Comparison of ENCODE assay signal across 17 mouse cellular contexts in the genomic region with DNA sequence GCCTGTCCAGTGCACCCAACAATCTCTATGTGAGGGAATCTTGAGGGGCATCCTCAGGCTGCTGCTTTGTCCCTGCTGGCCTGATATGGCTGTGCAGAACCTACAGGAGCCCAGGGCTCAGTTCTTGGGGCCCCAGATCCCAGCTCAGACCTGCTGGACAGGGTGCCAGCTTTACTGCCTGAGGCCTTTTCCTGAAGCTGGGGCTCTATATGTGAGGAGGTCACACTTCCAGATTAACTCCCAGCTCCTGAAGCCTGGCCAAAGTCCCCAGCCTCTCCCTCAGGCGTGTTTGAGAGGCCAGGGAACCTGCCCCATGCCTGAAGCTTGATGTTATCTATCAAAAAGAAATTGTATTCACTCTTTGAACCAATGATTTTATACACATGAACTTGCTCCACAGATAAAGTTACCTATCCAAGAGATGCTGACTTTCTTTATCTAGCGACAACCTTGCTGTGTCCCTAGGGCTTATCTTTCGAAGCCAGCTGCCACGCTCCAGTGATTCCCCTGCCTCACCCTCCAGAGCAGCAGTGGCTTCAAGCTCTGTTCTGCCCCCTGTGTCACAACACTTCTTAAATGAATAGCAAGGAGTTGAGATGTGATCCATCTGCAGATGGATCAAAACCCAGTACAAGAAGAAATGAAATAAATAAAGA.
DNase-seq lines count a peak whose midpoint lies in the region; ATAC-seq and TF ChIP-seq lines count a peak whose summit lies in the region.
"Had no signal": no experiment of that assay in that cellular context is flagged by ENCODE, and none has a peak within 500 bp of the region (broad histone marks: within the 10 kb centered on the region; RNA-seq: fewer than 3 reads in every experiment).

No protein-coding gene starts in this region.

- ATAC-seq in heart, embryonic 11.5 days (replicated peaks; ENCODE audit: insufficient number of reproducible peaks, low FRiP score, low TSS enrichment), result no peak
- no peak for ATAC-seq in midbrain, embryonic 14.5 days (ENCODE audit: low FRiP score, low TSS enrichment)
- no peak for ATAC-seq in midbrain, embryonic 11.5 days (ENCODE audit: low FRiP score)
- ATAC-seq in liver, embryonic 14.5 days (ENCODE audit: insufficient read depth), result peak; percentile 76

- H3K4me3 ChIP-seq in heart, embryonic 11.5 days (ENCODE audit: low read depth, low read length), result no peak overlapping the region
- no peak overlapping the region for H3K4me3 ChIP-seq in midbrain, embryonic 14.5 days (replicated peaks; ENCODE audit: low read depth, low read length)
- H3K4me3 ChIP-seq in midbrain, embryonic 11.5 days (ENCODE audit: low read depth, low read length), result no peak overlapping the region
- no peak overlapping the region for H3K4me3 ChIP-seq in liver, embryonic 14.5 days (ENCODE audit: insufficient read depth in 1 of 2, low read depth in 2 of 2, low read length in 2 of 2)
- H3K4me3 ChIP-seq: embryonic facial prominence, embryonic 15.5 days; limb, embryonic 13.5 days; megakaryocyte, embryonic 14.5 days; neural tube, embryonic 12.5 days had no signal

- H3K9me3 ChIP-seq in heart, embryonic 11.5 days (replicated peaks; ENCODE audit: control insufficient read depth, low read length), result no peaks in the 10 kb centered on the region
- H3K9me3 ChIP-seq in midbrain, embryonic 14.5 days (ENCODE audit: control insufficient read depth, low read length), result no peaks in the 10 kb centered on the region
- no peaks in the 10 kb centered on the region for H3K9me3 ChIP-seq in midbrain, embryonic 11.5 days (ENCODE audit: control insufficient read depth, low read length)
- no peaks in the 10 kb centered on the region for H3K9me3 ChIP-seq in liver, embryonic 14.5 days (ENCODE audit: control insufficient read depth, low read length)
- H3K9me3 ChIP-seq: embryonic facial prominence, embryonic 15.5 days; limb, embryonic 13.5 days; megakaryocyte, embryonic 14.5 days; neural tube, embryonic 12.5 days had no signal

- H3K4me1 ChIP-seq in heart, embryonic 11.5 days (ENCODE audit: control insufficient read depth, insufficient read depth, low read length), result peaks cover 92% of the 10 kb centered on the region
- H3K4me1 ChIP-seq in midbrain, embryonic 14.5 days (ENCODE audit: control insufficient read depth, insufficient read depth, low read length), result no peaks in the 10 kb centered on the region
- H3K4me1 ChIP-seq in midbrain, embryonic 11.5 days (ENCODE audit: control insufficient read depth, insufficient read depth, low read length), result 0 out of 2 replicates have a peak, but pooled peaks cover 2% of the 10 kb centered on the region
- peaks cover 10 to 18% of the 10 kb centered on the region in 2 experiments for H3K4me1 ChIP-seq in liver, embryonic 14.5 days (replicated peaks; ENCODE audit: control insufficient read depth in 2 of 2, insufficient read depth in 2 of 2, low read length in 1 of 2)
- H3K4me1 ChIP-seq: neural tube, embryonic 12.5 days had no signal

- peak overlapping the region; percentile 16; the same call in 1 of the 2 replicates for H3K4me2 ChIP-seq in heart, embryonic 11.5 days
- no peak overlapping the region for H3K4me2 ChIP-seq in midbrain, embryonic 14.5 days (ENCODE audit: low read length)
- H3K4me2 ChIP-seq in midbrain, embryonic 11.5 days, result no peak overlapping the region
- no peak overlapping the region for H3K4me2 ChIP-seq in liver, embryonic 14.5 days (ENCODE audit: low read depth)
- H3K4me2 ChIP-seq: embryonic facial prominence, embryonic 15.5 days; hindbrain, embryonic 14.5 days; limb, embryonic 13.5 days; neural tube, embryonic 12.5 days had no signal

- TF ChIP-seq EP300 in liver, embryonic 14.5 days (IDR thresholded peaks at IDR 0.05; ENCODE audit: low read depth), result peak; percentile 74

- H3K36me3 ChIP-seq in heart, embryonic 11.5 days (ENCODE audit: control insufficient read depth, insufficient read depth, low read length), result no peaks in the 10 kb centered on the region
- H3K36me3 ChIP-seq in midbrain, embryonic 14.5 days (ENCODE audit: control insufficient read depth, insufficient read depth, low read length), result no peaks in the 10 kb centered on the region
- H3K36me3 ChIP-seq in midbrain, embryonic 11.5 days (ENCODE audit: control insufficient read depth, insufficient read depth, low read length), result no peaks in the 10 kb centered on the region
- H3K36me3 ChIP-seq in liver, embryonic 14.5 days (replicated peaks; ENCODE audit: control insufficient read depth, insufficient read depth, low read depth), result no peaks in the 10 kb centered on the region
- H3K36me3 ChIP-seq: embryonic facial prominence, embryonic 15.5 days; limb, embryonic 13.5 days; neural tube, embryonic 12.5 days had no signal

- H3K27ac ChIP-seq in heart, embryonic 11.5 days (ENCODE audit: low read depth, low read length), result peak overlapping the region; percentile 76
- H3K27ac ChIP-seq in midbrain, embryonic 14.5 days (replicated peaks; ENCODE audit: low read depth, low read length), result no peak overlapping the region
- no peak overlapping the region for H3K27ac ChIP-seq in midbrain, embryonic 11.5 days (ENCODE audit: low read depth, low read length)
- H3K27ac ChIP-seq in liver, embryonic 14.5 days, result no peak overlapping the region
- H3K27ac ChIP-seq: embryonic facial prominence, embryonic 15.5 days; hindbrain, embryonic 14.5 days; limb, embryonic 13.5 days; neural tube, embryonic 12.5 days had no signal

- TF ChIP-seq CTCF in liver, embryonic 14.5 days (IDR thresholded peaks at IDR 0.05; ENCODE audit: low read depth), result 0 out of 2 replicates have a peak, but pooled peaks have one; percentile 19

- H3K9ac ChIP-seq in heart, embryonic 11.5 days (ENCODE audit: low read depth, low read length), result 0 out of 2 replicates have a peak overlapping the region, but pooled peaks have one; percentile 46
- no peak overlapping the region for H3K9ac ChIP-seq in midbrain, embryonic 14.5 days (replicated peaks; ENCODE audit: low read length)
- no peak overlapping the region for H3K9ac ChIP-seq in midbrain, embryonic 11.5 days (ENCODE audit: low read length)
- no peak overlapping the region for H3K9ac ChIP-seq in liver, embryonic 14.5 days (replicated peaks)
- H3K9ac ChIP-seq: embryonic facial prominence, embryonic 15.5 days; hindbrain, embryonic 14.5 days; limb, embryonic 13.5 days; neural tube, embryonic 12.5 days had no signal

- 22% methylated on average over 4 of the region's 4 CpGs for WGBS in heart, embryonic 11.5 days (ENCODE audit: insufficient replicate concordance)
- 16% methylated on average over 4 of the region's 4 CpGs for whole genome bisulfite sequencing in midbrain, embryonic 14.5 days
- WGBS in midbrain, embryonic 11.5 days, result 37% methylated on average over 4 of the region's 4 CpGs
- 7% methylated on average over 4 of the region's 4 CpGs for WGBS in liver, embryonic 14.5 days (ENCODE audit: insufficient replicate concordance)

- peaks cover 3% of the 10 kb centered on the region; the same call in 1 of the 2 replicates for H3K27me3 ChIP-seq in heart, embryonic 11.5 days (ENCODE audit: control insufficient read depth, insufficient read depth, low read length)
- no peaks in the 10 kb centered on the region for H3K27me3 ChIP-seq in midbrain, embryonic 14.5 days (ENCODE audit: control insufficient read depth, insufficient read depth, low read length)
- H3K27me3 ChIP-seq in midbrain, embryonic 11.5 days (ENCODE audit: control insufficient read depth, insufficient read depth, low read length), result no peaks in the 10 kb centered on the region
- H3K27me3 ChIP-seq in liver, embryonic 14.5 days (ENCODE audit: control insufficient read depth, insufficient read depth, low read length), result no peaks in the 10 kb centered on the region; the same call in 1 of the 2 replicates
- H3K27me3 ChIP-seq: embryonic facial prominence, embryonic 15.5 days; limb, embryonic 13.5 days; neural tube, embryonic 12.5 days had no signal

- DNase-seq in heart, adult 9 months (ENCODE audit: low spot score in 2 of 2), result no peak
- DNase-seq in midbrain, embryonic 14.5 days, result peak; percentile 13
- no peak for DNase-seq in midbrain, embryonic 11.5 days (ENCODE audit: low spot score, missing footprints)
- peak; percentile 32 to 36 (median 36) for DNase-seq in liver, embryonic 14.5 days (ENCODE audit: low read depth in 3 of 3, low spot score in 3 of 3)
- DNase-seq in frontal cortex, postnatal 14 days (ENCODE audit: low spot score in 2 of 2), result no peak
- DNase-seq in cerebellum, adult 8-10 months, result no peak
- no peak for DNase-seq in right cerebral cortex, postnatal 25 days
- DNase-seq: adrenal gland, postnatal 25 days; cerebellum, adult 9-11 months; right cerebral cortex, adult 18-20 months; thymus, adult 2 months had no signal

Comparison
In these comparisons a context has a peak if more than half of its experiments do, and no peak if none do; other contexts are left out.
1. DNase-seq: peak in midbrain, embryonic 14.5 days (single experiment) and liver, embryonic 14.5 days (3 of 3); none in heart, adult 9 months (0 of 2), midbrain, embryonic 11.5 days (single experiment), frontal cortex, postnatal 14 days (0 of 2), cerebellum, adult 8-10 months (single experiment) and right cerebral cortex, postnatal 25 days (single experiment).